Mouse (Mus musculus): ENCODE results near the gene Vdac1.

Gene Vdac1

DNA sequence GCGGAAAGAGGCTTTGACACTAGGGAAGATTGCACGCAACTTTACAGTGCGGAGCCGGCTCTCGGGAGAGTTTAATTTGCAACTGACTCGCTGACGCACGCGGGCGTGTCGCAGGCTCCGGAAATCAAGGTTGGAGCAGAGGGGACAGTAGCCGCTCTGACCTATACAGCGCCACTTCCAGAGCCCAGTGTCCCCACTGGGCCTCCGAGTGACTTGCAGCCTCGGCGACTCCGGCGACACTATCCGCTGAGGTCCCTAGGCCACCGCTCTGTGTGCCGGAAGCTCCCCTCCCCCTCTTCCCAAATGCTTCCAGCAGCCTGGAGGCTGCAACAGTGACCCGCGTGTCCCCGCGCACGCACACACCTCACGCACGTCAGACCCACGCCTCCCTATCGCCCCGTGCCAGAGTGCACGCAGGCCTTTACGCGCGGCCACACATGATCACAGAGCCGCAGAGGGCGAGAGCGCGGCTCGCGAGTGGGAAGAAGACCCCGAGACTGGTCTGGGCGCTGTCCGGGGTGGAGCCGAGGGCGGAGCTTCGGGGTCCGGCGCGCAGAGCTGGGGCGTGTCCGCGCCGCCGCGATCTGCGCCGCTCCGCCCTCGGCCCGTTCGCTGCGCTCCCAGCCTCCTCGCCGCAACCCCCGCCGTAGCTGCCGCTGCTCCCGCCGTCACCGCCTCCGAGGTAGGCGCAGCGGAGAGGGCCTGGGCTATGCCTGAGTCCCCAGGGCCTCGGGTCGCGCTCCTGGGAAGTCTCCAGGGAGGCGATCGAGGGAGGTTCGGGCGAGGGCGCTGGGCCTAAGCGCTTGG lies at the start of gene Vdac1:
TSS of gene Vdac1 (plus strand) at position 390 of the 807 bp plus-strand sequence.
- peak; percentile 67 for DNase-seq (ENCODE audit: low read depth, low spot score)

DNA sequence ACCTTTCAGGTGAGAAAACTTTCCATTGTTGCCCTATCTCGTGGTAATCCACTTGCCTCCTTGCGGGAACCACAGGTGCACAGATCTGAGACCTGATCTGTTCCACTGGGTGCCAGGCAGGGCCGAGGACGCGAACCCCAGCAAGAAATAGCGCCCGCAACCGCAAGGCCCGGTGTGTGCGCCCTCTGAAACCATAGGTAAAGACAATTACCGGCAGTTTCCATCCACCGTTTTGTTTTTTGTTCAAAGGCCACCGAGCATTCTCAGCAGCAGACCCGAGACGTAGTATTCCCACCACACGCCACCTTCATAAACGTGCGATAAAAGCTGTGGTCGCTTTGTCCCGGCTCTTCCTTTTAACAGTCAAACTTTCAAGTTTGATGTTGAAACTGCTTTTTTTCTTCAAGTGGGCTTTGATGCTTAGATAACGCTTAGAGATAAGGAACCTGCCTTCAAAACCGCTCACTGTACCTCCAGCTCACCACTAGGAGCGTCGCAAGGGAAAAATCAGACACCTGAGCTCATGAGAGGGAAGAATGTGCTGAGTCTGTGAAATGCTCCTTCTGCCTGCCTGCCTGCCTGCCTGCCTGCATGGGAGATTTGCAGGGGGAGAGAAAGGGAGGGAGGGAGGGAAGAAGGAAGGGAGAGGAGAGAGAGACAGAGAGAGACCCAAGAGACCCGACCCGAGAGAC lies 46.4 kb upstream of the Vdac1 start:
- DNase-seq (ENCODE audit: low read depth, low spot score): no peak

DNA sequence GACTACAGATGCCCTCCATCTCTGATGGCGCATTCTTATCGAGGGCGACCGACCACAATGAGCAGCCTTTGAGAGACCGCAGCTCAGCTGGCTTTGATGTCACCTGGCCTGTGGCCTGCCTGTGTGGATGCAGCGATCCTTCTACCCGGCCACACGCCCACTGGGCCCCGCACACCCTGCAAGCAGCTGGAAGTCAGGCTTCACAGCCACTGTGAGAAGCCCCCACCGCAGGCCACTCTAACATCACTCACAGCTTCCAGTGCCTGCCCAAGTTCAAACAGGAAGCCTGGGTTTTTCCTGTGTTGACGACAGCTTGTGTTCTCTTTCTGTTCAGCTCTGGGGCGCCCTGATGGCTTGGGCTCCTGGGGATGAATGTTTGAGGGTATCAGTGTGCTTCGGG lies 42.2 kb upstream of the Vdac1 start:
- DNase-seq (ENCODE audit: low read depth, low spot score): no peak

DNA sequence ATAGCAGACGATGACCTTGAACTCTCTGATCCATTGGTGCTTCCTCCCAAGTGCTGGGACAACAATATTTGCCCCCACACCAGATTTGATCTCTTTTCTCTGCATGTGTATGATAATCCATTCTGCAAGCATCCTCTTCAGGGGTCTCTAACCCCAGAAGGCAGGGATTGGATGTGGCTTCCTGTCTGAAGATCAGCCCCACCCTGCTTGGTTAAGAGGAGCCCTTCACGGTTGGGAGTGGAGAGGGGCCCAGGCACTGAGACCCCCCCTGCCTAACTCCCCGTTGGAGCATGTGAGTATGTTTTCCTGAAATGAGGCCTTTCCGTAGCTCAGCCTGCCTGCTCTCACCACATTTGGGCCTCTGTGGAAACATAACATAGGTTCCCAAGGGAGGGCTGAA lies 41.0 kb upstream of the Vdac1 start:
- DNase-seq (ENCODE audit: low read depth, low spot score): no peak

DNA sequence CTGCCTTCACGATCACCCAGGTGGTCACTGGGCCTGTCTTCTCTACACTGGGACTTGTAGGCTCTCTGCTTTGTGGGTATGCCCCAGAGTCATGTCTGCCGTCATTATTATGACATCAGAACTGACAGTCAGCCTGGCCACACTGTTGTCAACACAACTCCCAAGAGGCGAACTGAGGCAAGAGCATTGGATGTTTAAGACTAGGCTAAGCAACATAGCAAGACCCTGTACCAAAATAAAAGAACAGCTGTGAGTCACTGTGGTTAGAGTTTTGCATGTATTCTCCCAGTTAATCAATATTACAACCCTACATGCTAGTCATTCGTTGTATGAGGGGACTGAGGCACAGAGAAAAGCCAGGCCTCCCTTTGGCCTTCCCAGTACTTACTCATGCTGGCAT lies 40.1 kb upstream of the Vdac1 start:
- no peak for DNase-seq (ENCODE audit: low read depth, low spot score)

DNA sequence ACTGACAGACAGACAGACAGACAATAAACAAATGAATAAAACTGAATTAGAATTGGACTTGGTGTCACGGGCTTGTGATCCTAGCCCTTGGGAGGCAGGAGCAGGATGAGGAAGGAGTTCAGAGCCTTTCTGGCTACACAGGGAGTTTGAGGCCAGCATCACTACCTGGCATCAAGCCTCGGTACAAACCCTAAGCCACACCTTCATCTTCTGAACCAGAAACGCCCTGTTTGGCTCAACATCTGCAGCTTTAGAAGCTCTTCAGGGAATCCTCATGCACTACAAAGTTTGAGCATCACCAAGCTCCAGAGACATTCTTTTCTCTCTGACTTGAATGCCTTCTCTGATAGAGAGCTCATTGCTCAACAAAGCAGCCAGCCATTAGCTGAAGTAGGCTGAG lies 39.1 kb upstream of the Vdac1 start:
- DNase-seq (ENCODE audit: low read depth, low spot score): no peak

DNA sequence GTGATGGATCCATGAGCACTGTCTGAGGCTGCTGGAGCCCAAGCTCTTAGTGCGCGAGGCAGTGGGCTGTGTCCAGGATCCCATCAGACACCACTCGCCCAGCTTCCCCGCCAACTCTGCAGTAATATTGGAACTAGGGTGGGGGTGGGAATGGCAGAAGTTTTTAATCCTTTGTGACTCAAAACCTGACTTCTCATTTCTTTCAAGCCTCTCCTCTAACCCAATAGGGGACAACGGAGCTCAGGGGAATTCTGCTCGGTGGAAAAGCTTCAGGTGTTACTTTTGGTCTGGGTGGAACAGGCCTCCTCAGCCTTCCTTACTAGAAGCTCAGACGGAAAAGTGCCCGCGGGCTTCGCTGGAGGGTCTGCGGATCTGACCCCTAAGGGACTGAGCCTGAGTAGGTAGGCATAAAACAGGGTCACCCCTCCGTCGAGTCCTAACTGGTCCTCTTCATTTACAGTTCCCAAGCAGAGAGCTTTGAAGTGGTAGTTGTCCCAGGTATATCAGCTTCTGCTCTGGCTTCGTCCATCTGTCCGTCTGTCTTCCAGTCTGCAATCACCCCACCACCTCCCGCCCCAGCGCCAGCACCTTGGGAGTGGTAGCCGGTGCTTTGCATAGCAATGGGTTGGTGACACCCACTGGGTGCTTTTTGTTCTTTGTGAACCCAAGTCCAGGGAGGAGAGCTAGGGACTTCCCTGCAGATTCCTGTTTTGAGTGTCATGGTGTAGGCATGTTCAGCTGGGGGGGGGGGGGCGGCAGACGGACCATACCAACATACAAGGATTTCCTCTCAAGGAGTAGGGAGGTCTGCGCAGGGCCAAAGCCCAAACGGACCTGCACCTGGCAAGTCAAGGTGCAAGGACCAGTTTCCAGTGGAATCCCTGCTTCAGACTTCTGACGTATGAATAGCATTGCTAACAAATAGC lies 36.0 kb upstream of the Vdac1 start:
- DNase-seq (ENCODE audit: low read depth, low spot score): no peak

DNA sequence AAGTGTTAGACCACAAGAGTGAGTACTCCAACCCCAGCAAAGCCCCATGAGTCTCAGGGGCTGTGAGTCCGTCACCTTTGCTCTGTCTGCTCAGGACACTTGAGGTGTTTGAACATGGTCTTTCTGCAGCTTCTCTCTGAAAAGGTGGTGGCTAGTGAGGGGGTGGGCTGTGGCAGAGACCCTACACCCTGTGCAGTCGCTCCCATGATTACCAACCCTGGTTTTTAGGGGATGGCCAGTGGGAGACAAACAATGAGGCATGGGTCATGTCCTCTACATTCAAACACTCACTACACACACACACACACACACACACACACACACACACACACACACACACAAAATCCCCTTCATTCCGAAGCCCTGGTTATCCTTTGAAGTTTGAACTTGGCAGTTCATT lies 33.3 kb upstream of the Vdac1 start:
- no peak for DNase-seq (ENCODE audit: low read depth, low spot score)

DNA sequence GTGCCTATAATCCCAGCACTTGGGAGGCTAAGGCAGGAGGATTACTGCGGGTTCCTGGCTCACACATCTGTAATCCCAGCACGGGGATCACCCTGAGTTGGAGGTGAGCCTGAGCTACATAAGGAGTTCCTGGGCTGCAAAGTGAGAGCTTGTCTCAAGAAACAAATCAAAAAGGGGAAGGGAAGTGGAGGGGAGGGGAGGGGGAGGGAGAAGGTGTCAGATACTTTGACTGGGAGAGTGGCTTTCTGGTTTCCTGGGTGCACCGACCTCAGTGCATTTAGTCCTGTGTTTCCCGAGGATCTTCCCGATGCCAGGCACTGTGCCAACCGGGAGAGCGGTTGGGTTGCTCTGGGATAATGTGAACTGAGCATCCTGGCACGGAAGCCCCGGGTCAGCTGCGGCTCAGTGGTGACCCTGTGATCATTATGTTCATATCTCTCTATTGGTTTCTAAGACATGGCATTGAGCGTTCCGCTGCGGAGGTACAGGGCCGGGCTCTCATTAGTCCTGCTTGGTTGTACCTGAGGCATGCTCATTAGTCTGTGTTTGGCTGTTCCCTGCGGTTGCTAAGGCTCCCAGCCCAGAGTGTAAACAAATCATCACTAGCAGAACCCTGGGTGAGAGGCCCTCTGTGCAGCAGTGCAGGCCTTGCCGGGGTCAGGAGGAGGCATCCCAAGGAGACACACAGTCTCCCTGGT lies 28.1 kb upstream of the Vdac1 start:
- DNase-seq (ENCODE audit: low read depth, low spot score): no peak

DNA sequence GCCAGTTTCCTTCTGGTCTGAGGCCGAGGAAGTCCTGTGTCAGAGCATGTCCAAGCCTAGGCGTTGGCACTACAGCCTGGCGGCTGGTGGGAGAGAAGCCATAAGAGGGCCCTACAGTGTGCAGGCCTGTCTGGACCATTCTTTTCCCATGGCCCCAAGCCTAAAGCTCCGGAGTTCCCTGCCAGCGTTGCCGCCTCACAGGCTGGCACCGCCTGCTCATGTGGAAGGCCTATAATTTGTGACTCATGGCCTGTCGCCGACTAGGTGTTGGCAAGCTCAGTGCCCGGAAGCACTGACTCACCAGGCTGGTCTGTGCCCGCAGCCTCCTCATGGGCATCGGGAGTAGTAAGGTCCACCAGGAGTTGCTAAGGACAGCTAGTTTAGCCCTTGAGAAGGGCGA lies 27.0 kb upstream of the Vdac1 start:
- no peak for DNase-seq (ENCODE audit: low read depth, low spot score)

DNA sequence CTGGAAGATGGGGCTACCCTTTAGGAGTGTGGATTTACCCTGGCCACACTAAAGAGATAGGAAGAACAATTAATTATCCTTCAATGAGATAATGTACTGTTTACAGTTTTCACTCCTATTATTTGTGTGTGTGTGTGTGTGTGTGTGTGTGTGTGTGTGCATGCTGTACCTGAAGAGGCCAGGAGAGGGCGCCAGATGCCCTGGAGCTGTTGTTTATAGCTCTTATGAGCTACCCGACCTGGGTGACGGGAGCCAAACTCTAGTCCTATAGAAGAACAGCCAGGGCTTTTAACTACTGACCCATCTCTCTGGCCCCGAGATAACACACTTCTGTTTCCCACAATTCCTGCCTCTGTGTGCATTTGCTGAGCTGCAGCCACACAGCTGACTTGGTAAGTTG lies 25.4 kb upstream of the Vdac1 start:
- DNase-seq (ENCODE audit: low read depth, low spot score): no peak

DNA sequence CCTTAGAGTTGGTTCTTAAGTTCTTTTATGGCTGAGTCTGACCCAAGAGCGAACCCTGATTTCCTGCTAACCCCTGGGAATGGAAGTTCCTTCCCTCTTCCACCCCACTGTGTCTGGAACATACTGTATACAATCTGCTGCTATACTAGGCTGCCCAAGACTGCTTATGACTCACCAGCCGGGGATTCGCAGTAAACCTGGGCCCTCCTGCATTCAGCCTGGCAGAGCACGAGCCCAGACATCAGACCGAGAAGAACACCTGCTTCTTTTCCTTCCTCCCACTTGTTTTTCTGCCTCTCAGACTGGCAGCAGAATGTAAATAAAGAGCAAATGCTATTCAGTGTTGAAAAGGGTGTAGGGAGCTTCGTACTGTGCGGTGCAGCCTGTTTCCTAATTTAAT lies 24.7 kb upstream of the Vdac1 start:
- DNase-seq (ENCODE audit: low read depth, low spot score): no peak

DNA sequence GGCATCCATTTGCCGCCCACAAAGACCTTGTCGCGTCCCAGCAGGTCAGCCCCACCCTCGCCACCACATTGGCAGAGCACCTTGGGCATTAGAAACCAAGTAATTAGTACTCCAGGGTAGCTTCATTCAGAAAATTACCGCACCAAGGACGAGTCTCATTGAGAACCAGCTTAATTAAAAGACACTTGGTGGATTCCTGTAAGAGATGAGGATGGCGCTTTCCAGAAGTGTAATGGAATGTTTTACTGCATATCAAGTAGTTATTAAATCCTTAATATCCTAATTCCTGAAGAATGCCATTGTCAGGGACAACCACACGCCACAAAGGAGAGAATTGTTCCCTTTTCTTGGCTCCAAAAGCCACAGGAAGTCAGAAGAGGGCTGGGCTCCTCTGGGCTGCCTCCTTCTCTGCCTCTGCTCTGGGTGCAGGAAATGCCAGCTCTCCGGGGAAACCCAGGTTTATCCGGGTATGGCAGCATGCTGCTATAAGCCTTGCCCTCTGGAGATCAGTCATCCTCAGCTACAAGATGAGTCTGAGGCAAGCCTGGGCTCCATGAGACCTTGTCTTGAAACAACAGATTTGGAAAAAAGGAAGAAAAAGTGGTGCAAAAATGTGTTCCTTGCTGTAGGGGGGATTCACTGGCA lies 22.9 kb upstream of the Vdac1 start:
- no peak for DNase-seq (ENCODE audit: low read depth, low spot score)

DNA sequence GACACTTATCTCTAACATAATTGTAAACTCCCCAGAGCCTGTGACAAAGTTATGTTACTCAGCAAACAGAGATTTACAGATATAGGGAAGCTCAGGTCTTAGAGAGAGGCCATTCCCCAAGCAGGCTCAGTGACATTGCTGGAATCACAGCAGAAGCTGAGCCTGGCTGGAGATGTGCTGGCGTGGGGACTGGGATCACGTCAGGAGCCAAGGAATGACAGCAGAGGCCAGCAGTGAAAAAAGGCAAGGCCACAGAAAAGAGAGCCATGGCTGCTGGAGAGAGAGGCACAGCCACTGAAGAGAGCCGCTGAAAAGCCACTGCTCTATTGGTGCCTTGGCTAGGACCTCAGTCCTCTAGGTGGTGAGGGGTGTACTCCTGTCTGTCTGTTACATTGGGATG lies 22.3 kb upstream of the Vdac1 start:
- no peak for DNase-seq (ENCODE audit: low read depth, low spot score)

DNA sequence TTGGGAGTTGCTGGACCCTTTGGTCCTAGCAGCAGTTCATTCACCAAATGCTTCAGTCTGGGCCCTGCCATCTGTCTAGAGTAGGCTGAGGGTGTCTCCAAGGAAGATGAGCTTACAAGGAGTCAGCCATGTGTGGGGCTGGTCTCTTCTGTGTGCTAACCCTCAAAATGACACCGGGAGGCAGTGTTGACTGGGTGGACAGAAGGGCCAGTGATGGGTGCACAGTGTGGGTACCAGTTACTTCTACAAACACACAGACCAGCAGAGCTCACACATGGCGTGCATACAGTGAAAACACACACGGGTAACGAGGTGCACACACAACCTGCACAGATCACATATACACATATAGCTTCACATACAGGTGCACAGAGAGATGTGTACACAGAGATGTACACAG lies 21.6 kb upstream of the Vdac1 start:
- no peak for DNase-seq (ENCODE audit: low read depth, low spot score)

DNA sequence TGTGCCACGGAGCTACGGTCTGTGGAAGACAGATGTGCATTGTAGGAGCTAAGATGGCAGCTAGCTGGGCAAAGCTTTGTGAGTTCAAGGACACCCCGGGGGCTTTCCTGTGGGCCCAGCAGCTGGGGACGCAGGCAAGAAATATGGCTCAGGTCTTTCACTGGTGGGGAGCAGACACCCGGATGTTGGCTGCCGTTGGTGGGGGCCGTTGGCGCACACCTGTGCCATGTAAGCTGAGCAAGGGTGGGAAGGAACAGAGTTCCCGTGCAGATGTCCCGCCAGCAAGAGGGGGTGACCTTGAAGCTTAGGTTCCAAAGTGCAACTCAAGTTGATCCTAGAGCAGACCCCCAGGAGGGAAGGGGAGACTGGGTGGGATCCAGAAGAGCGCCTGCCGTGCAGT lies 21.1 kb upstream of the Vdac1 start:
- DNase-seq (ENCODE audit: low read depth, low spot score): no peak

DNA sequence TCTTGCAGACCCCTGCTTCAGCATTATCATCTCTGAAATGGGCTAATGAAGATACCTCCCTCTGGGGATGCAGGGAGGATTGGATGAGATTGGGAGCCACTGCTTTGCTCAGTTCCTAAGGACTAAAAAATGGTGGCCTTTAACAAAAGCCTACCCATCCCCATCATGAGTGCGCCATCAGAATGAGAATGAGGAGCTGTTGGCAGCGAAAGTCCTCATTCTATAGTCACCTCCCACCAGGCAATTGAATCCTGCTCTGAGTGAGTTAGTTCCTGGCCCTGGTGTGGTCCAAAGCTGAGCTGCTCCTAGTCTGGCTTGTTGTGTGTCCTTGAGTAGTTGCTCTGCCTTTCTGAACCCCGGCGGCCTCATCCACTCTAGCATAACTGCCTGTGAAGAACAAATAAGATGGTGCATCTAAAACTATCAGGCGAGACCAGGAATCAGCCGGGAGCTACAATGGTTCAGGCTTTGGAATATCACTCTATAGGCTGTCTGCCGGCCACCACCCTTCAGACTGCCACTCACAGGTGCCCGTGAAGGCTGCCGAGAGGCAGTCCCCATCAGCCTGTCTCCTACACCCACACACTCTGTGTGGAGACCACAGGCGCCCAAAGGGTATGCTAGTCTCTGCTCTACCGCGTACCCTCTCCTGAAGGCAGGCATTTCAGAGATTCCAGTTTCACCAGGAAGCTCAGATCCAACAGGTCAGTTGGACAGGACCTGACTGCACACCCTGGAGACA lies 20.4 kb upstream of the Vdac1 start:
- no peak for DNase-seq (ENCODE audit: low read depth, low spot score)

DNA sequence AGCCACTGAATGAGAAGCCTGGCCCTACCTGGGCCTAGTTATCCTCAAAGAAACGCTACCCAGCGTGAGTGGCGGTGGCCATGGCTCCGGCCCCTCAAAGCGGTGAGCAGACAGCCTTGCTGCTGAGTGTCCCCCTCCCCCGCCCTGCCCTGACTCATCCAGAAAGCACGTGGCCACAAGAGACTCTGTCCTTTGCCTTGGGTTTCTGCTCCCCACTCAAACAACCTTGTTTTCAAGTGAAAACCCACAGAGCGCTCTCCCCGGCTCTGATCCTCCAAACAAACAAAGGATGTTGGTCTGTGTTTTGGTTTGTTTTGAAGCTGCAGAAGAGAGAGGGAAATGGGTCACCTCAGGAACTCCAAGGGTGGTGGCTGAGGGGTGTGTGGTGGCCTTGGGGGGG lies 19.7 kb upstream of the Vdac1 start:
- no peak for DNase-seq (ENCODE audit: low read depth, low spot score)

DNA sequence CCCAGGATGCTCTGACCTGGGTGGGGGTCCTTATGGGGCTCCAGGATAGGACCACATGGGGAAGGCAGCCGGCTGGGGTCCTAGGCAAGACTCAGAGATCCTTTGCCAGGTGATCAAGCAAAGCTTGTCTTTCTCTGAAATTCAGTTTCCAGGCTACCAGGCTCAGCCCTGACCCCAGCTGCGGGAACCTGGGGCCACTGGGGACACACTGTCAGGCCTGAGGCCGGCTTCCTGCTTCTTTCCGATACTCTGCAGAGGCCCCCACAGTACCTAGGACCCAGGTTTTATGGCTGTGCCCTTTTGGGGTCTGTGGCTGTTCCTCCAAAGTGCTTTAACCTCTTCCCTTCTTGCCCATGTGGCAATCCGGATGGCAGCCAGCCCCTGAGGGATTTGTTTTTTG lies 19.2 kb upstream of the Vdac1 start:
- DNase-seq (ENCODE audit: low read depth, low spot score): no peak

DNA sequence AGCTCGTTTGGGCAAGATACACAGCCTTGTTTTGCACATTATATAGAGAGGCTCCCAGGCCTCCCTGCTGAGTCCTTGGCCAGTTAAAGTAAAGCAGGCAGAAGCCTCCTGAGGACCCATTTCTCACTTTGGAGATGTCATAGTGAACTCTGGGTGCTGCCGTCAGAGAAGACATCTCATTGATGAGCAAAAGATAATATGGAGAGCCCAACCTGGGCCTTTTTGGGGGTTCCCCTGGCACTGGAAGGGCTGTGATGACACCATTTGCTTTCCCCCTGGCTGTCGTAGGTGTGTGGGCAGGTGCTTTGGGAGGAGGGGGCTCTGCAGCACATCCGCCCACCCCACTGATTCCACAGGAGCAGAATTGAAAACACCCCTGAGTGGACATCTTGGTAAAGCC lies 18.4 kb upstream of the Vdac1 start:
- no peak for DNase-seq (ENCODE audit: low read depth, low spot score)

DNA sequence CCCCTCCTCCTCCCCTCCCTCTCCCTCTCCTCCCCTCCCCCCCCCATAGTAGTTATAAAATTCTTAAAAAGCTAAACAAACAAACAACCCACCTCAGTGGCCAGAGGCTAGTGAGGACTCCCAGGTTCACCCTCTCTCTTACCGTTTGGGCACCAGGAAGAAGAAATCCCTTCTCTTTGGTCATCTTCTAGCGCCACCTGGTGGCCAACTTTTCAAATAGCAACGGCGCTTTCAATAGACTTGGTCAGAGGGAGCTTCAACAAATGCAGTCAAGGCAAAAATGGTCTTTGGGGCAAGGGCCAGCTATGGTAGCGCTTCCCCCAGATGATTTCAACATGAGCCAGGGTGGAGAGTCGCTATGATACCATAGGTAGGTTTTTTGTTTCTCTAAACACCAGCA lies 17.5 kb upstream of the Vdac1 start:
- peak; percentile 67 for DNase-seq (ENCODE audit: low read depth, low spot score)
